Mouse (Mus musculus) liver, postnatal 0 days (tissue): ENCODE measurements at regions not wholly inside any gene's neighbourhood (a gene's known extent, or its start where the extent isn't known, plus 50 kb on each side); places are given as distances from the start of the nearest gene placed in this dataset.

Experiments used
- CTCF ChIP-seq: sonication (generic); IDR thresholded peaks from 2 replicates; pipeline ENCODE4 v1.5.1; 2016; ENCODE audit warnings: antibody characterized with exemption, low read depth
- EP300 ChIP-seq: IDR thresholded peaks from 2 replicates; pipeline ENCODE4 v1.6.1; 2016; ENCODE audit warnings: antibody characterized with exemption, low read depth, mild to moderate bottlenecking

- no peak for TF ChIP-seq CTCF
- TF ChIP-seq EP300, result no peak
These were observed 249.3 kb upstream of the Mdga2 start for GRCm38 (mm10) chr12:67471666-67472065.
